Mouse (Mus musculus): ENCODE data around the gene Rasgrp3.

The Rasgrp3 gene

GRCm38 (mm10) chr17:75503031-75503430, 67.3 kb downstream of the Rasgrp3 start:
- DNase-seq (ENCODE audit: low spot score in 2 of 2), result no peak

DNA sequence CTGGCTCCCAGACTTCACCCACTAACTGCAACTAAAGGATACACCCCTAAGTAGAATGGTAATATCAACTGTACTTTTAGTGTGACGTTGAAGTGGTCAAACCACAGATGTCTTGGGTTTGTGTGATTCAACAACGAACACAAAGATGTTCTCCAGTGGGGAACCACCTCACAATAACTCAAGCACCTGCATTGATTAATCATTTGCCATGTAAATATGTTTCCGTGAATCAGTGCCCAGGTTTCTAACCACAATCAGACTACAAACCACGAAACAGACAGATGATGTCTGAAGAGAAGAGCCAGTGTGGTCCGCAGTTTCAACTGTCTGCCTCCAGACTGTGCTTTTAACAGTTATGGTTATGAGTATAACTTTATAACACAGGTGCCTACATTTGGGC, 69.4 kb downstream of the Rasgrp3 start:
- DNase-seq (ENCODE audit: low spot score in 2 of 2), result no peak

DNA sequence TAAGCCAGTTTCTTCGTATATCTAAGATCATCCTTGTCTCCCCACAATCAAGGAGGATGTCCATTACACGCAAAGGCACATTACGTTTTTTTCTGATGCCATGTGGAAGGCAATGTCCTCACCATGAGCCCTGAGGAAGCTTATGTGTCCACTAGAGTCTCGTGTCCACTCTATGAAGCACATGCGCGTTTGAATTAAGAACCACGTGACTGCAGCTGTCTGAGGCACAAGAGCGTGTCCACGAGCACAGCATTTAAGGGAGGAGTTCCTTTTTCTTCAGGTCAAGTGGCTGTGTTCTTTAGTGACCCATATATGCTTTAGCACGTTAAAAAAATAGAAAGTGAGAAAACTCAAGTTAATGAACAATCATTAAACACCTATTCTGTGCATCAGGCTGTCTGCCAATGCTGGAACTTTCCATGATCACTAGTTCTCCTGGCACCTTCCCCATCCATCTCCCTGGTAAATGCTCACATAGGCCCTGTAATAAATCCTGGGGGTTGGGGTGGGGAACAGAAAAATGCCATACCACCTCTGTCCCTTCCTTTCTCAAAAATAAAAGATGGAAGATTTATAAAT, 70.5 kb downstream of the Rasgrp3 start:
- DNase-seq (ENCODE audit: low spot score in 2 of 2), result no peak

- DNase-seq (ENCODE audit: low spot score in 2 of 2), result no peak
Observed at GRCm38 (mm10) chr17:75506708-75507641, 71.3 kb downstream of the Rasgrp3 start.

- DNase-seq (ENCODE audit: low spot score in 2 of 2), result no peak
Observed at GRCm38 (mm10) chr17:75509257-75509656, 73.6 kb downstream of the Rasgrp3 start.

DNA sequence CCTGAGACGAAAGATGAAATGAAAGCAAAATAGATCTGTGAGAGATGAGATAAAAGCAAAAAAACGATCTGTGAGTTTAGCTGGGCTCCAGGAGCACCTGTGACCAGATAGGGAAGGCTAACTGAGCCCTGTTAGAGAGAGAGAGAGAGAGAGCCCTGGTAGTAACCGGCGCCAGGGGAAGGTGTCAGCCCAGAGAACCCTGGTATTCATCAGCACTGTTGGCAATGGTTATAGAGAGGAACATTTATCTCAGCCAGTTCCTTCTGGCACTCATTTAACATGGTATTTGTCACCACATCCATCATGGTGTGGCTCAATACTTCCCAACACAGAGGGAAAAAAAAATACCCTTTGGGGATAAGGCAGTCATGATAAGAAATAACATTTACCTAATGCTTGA, 80.9 kb downstream of the Rasgrp3 start:
- no peak for DNase-seq (ENCODE audit: low spot score in 2 of 2)

GRCm38 (mm10) chr17:75518181-75518901, 82.6 kb downstream of the Rasgrp3 start:
- peak in 1 of 2 experiments; percentile 23 for DNase-seq (ENCODE audit: low spot score in 2 of 2)

GRCm38 (mm10) chr17:75519239-75519900, 83.7 kb downstream of the Rasgrp3 start:
- no peak for DNase-seq (ENCODE audit: low spot score in 2 of 2)

DNA sequence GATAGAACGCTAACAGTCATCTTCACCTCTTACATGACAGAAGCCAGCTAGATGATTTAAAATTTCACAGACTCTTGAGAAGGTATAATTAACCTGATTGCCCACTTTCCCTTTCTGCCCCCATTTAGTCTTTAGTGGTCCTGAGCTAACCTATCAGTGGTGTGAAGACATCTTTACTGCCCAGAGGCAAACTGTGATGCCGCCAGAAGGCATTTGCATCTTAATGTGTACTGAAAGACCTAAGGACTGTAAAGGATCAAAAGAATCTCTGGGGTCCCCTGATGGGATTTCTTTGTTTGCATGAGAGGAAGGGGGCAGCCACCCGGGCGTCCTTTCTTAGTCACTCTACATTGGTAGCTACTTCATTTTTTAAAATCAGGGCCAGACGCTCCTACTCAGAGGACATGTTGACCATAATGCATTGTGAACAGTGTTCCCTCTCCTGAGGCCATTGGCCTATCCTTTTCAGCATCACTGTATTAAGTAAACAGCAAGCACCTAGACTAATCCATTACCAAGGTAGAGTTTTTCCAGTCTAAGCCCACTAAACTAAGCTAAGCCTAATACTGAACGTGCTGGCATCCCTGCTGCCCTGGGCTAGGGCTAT, 85.6 kb downstream of the Rasgrp3 start:
- DNase-seq (ENCODE audit: low spot score in 2 of 2), result no peak

DNA sequence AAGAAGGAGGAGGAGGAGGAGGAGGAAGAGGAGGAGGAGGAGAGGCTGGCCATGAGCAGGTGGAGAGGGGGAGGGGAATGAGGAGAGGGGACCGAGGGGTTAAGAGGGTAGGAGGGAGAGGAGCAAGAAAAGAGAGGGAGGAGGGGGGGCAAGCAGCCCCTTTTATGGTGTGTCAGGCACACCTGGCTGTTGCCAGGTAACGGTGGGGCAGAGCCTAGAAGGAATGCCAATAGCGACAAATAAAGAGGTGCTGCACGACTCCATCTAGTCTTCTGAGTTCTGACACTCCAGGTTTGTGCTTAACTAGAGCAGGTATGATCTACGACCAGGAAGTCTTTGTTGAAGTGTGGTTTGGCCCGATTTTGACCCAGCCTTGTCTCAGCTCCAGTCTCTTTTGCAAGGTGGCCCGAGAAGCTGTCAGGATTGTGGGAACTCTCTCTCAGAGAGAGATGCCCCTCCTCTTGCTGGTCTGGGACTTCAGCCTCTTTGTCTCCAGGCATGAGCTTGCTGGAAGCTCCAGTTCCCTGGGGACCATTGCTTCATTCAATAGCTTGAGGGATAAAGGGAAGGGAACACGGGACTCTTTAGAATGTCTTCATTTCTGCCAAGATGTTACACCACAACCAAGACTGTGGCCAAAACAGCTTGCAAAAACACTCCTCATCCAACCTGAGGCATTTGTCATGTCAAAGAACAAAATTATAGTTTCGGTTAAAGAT, 86.8 kb downstream of the Rasgrp3 start:
- no peak for DNase-seq (ENCODE audit: low spot score in 2 of 2)

- DNase-seq (ENCODE audit: low spot score in 2 of 2), result no peak
Observed at GRCm38 (mm10) chr17:75523812-75524211, 88.1 kb downstream of the Rasgrp3 start.

GRCm38 (mm10) chr17:75526411-75526810, 90.7 kb downstream of the Rasgrp3 start:
- DNase-seq (ENCODE audit: low spot score in 2 of 2), result no peak

- peak in 1 of 2 experiments; percentile 21 for DNase-seq (ENCODE audit: low spot score in 2 of 2)
Observed at GRCm38 (mm10) chr17:75529222-75529935, 93.7 kb downstream of the Rasgrp3 start.

DNA sequence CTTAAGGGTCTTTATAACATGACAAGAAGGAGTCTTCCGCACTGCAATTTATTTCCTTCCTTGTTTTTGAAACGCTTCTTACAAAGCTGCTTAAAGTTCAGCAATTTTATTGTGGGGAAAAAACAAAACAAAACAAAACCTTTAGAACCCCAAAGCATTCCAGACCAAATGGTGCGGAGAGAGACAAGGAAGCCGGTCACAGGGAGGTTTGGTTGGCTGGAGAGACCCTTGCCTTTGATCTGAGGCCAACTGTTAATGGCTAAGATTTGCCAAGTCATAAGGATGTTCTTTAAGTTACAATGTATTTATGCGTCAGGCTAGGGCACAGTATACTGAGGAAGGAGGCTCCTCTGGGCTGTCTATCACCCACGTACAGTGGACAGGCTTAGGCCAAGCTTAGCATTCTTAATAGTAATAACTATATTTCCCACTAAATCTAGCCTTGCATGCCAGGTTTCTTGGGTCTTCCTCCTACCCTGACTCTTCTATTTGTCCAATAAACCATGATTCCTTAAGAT, 96.8 kb downstream of the Rasgrp3 start:
- no peak for DNase-seq (ENCODE audit: low spot score in 2 of 2)

DNA sequence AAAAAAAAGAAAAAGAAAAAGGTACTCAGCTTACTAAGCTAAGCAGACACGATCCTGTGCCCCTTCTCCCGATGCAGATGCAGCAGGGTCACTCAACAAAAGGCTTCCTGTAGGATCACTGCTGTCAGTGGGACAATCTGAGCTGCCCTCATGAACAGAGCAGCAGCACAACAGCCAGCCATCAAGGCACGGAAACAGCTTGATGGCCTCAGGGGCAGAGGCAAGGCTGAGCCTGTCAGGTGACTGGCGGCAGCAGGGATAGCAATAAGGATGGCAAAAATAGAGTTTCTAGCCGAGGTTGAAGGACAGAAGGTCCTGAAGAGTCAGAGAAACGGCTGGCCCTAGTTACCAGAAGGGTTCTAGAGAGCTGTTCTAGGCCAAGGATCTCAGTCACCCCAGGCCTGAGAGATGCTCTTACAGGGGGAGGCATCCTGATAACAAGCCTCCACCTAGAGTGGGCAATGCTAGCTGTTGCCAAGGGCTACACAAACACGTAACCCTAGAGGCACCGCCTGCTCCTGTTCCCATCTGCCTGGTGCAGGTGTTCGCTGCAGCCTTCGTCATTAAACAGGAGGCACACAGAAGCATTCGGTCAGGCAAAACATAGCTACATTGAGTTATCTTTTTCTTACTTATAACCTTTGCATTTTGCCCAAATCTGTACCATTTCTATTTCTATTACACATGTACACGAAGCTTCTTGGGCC, 98.8 kb downstream of the Rasgrp3 start:
- DNase-seq (ENCODE audit: low spot score in 2 of 2), result no peak

GRCm38 (mm10) chr17:75535612-75536011, 99.9 kb downstream of the Rasgrp3 start:
- no peak for DNase-seq (ENCODE audit: low spot score in 2 of 2)

DNA sequence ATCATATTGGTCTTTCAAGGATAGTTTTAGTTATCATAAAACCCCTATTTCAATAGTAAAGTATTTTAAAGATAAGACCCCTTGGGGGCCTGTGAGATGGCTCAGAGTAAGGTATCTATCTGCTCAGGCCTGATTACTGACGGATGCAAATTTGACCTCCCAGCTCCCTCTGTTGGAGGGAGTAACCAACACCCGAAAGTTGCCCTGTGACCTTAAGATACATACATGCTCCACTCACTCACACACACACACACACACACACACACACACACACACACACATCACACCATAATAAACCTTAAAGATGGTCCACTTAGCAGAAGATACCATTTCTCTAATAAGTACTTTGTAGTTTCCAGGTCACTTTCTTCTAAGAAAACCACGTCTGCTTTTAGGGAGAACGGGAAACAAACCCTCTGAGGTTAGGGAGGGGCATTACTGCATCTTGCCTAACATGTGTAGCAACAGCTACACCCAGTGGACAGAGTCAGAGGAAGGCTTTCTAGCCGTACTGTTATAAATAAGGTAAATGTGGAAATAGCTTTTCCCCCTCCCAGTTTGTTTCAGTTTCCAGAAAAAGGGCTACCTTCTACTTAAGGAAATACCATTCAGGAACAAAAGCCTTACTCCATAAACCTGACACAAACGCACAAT, 100.8 kb downstream of the Rasgrp3 start:
- peak in 1 of 2 experiments; percentile 42 for DNase-seq (ENCODE audit: low spot score in 2 of 2)

GRCm38 (mm10) chr17:75537050-75537445, 101.4 kb downstream of the Rasgrp3 start:
- DNase-seq (ENCODE audit: low spot score in 2 of 2), result no peak

- no peak for DNase-seq (ENCODE audit: low spot score in 2 of 2)
Observed at GRCm38 (mm10) chr17:75538431-75538830, 102.7 kb downstream of the Rasgrp3 start.
